Mouse (Mus musculus) thymus, adult 2 months (tissue): ENCODE results near the gene Gdpd3.

Experiments
- CTCF ChIP-seq: fragments of 200-500 bp; IDR thresholded peaks from 2 replicates; pipeline ENCODE4 v1.5.1; 2012; ENCODE audit warnings: mild to moderate bottlenecking, control low read depth, low read length, moderate library complexity, borderline replicate concordance; ENCODE audit not compliant: control insufficient read depth, poor library complexity, insufficient read depth; ENCODE audit errors: extremely low read depth
- POLR2A ChIP-seq: fragments of 200-500 bp; IDR thresholded peaks from 2 replicates; pipeline ENCODE4 v1.6.1; 2012; ENCODE audit warnings: mild to moderate bottlenecking, low read length, control low read depth, moderate library complexity; ENCODE audit not compliant: control insufficient read depth, poor library complexity, insufficient read depth; ENCODE audit errors: extremely low read depth

- TF ChIP-seq CTCF, result no peak
- no peak for TF ChIP-seq POLR2A
Measured at GRCm38 (mm10) chr7:126785056-126785455, 18.9 kb downstream of the Gdpd3 start.
